Mouse (Mus musculus): ENCODE results near the gene Stim2.

GRCm38 (mm10) chr5:54098219-54098618 lies 99.9 kb downstream of the Stim2 start:
- TF ChIP-seq CTCF (IDR thresholded peaks at IDR 0.05; ENCODE audit: low read depth) (no peak), EP300 (optimal IDR thresholded peaks at IDR 0.05) (no peak)

Data from stomach, postnatal 0 days (tissue).